Mouse (Mus musculus): ENCODE results near the gene Mapk14.
"Not testable (repeated sequence)": the region's sequence is repeated elsewhere in the genome, so short reads cannot be mapped to it uniquely, and the experiment has no call there.

Mapk14 gene

GRCm38 (mm10) chr17:28710291-28710688, 19.2 kb downstream of the Mapk14 start:
- CTCF ChIA-PET, result interaction anchor here in 3 of 4 experiments (0.6 to 1.5 kb wide), 6 partner anchors 11 to 856 kb away, joined by 3 to 6 read pairs (median 3); partner anchors contain the start of gene Mapk14 (in 1 of the 3)
- POLR2A ChIA-PET, result interaction anchor here in 3 of 4 experiments (0.9 to 12.8 kb wide), 14 partner anchors 8 to 100 kb away, joined by 3 to 131 read pairs (median 3); partner anchors contain the start of genes Mapk14 (in 3 of the 3) and AC170998.1 (in 1 of the 3)

GRCm38 (mm10) chr17:28711237-28711636, 20.1 kb downstream of the Mapk14 start:
- POLR2A ChIA-PET, result interaction anchor here in 3 of 4 experiments (0.7 to 12.8 kb wide), 21 partner anchors 9 to 135 kb away, joined by 3 to 131 read pairs (median 3); partner anchors contain the start of genes Mapk14 (in 3 of the 3) and AC170998.1 (in 1 of the 3)
- CTCF ChIA-PET, result interaction anchor here (0.6 to 1.5 kb wide), 8 partner anchors 10 to 215 kb away, joined by 3 to 11 read pairs (median 3); partner anchors contain the start of gene Mapk14 (in 1 of the 4)

- POLR2A ChIA-PET, result interaction anchor here in 2 of 4 experiments (0.6 to 12.8 kb wide), 9 partner anchors 10 to 320 kb away, joined by 3 to 131 read pairs (median 6); partner anchors contain the start of gene Mapk14 (in 1 of the 2)
- CTCF ChIA-PET, result interaction anchor here in 3 of 4 experiments (0.6 to 1.2 kb wide), 9 partner anchors 9 to 788 kb away, joined by 3 to 11 read pairs (median 4); no protein-coding TSS in a partner anchor
Measured at GRCm38 (mm10) chr17:28712305-28712704, 21.2 kb downstream of the Mapk14 start.

- ChIA-PET POLR2A (interaction anchor here in 2 of 4 experiments (1.1 to 12.8 kb wide), 3 partner anchors 11 to 18 kb away, joined by 3 to 131 read pairs (median 3); partner anchors contain the start of genes AC170998.1 (in 1 of the 2) and Mapk14 (in 1 of the 2)), CTCF (interaction anchor here in 1 of 4 experiments (0.7 kb wide), 1 partner anchor 214 kb away, joined by 3 read pairs; no protein-coding TSS in a partner anchor)
Measured at GRCm38 (mm10) chr17:28714006-28714405, 22.9 kb downstream of the Mapk14 start.

- CTCF ChIA-PET, result interaction anchor here in 2 of 4 experiments (0.6 kb wide), 2 partner anchors 8 to 305 kb away, joined by 3 to 4 read pairs; no protein-coding TSS in a partner anchor
- POLR2A ChIA-PET, result interaction anchor here in 1 of 4 experiments (0.5 to 2.0 kb wide), 8 partner anchors 11 to 458 kb away, joined by 3 to 8 read pairs (median 3); partner anchors contain the start of genes AC170998.1 and Srpk1
Measured at GRCm38 (mm10) chr17:28715832-28716548, 24.9 kb downstream of the Mapk14 start.

- ChIA-PET POLR2A (interaction anchor here in 2 of 4 experiments (0.6 to 2.0 kb wide), 4 partner anchors 9 to 567 kb away, joined by 3 to 8 read pairs (median 4); partner anchors contain the start of gene AC170998.1 (in 1 of the 2)), CTCF (no interaction called here)
Measured at GRCm38 (mm10) chr17:28717535-28717934, 26.4 kb downstream of the Mapk14 start.

GRCm38 (mm10) chr17:28725783-28726182, 34.7 kb downstream of the Mapk14 start, which contains the start of gene AC170998.1:
AC170998.1 (plus strand) TSS chr17:28726083.
- CTCF ChIA-PET, result interaction anchor here in 1 of 4 experiments (0.6 kb wide), 1 partner anchor 303 kb away, joined by 3 read pairs; no protein-coding TSS in a partner anchor
- POLR2A ChIA-PET, result interaction anchor here in 2 of 4 experiments (1.1 to 2.3 kb wide), 4 partner anchors 9 to 33 kb away, joined by 3 to 8 read pairs (median 3); no protein-coding TSS in a partner anchor

GRCm38 (mm10) chr17:28727511-28727910, 36.4 kb downstream of the Mapk14 start:
- POLR2A ChIA-PET, result interaction anchor here in 3 of 4 experiments (0.6 to 2.3 kb wide), 6 partner anchors 11 to 715 kb away, joined by 3 to 8 read pairs (median 4); partner anchors contain the start of gene Srsf3 (in 1 of the 3)
- CTCF ChIA-PET, result not testable (repeated sequence)

GRCm38 (mm10) chr17:28735317-28736105, 44.4 kb downstream of the Mapk14 start:
- ChIA-PET POLR2A (interaction anchor here in 2 of 4 experiments (1.1 to 1.7 kb wide), 6 partner anchors 12 to 44 kb away, joined by 3 to 6 read pairs (median 4); partner anchors contain the start of gene Mapk14 (in 1 of the 2)), CTCF (interaction anchor here in 2 of 4 experiments (0.7 to 1.5 kb wide), 2 partner anchors 9 to 200 kb away, joined by 3 read pairs; no protein-coding TSS in a partner anchor)

GRCm38 (mm10) chr17:28736486-28736885, 45.4 kb downstream of the Mapk14 start:
- ChIA-PET POLR2A (interaction anchor here in 3 of 4 experiments (1.0 to 1.2 kb wide), 3 partner anchors 11 to 159 kb away, joined by 3 to 4 read pairs (median 3); no protein-coding TSS in a partner anchor), CTCF (no interaction called here)

- ChIA-PET CTCF (no interaction called here), POLR2A (interaction anchor here in 2 of 4 experiments (0.7 to 2.1 kb wide), 7 partner anchors 9 to 86 kb away, joined by 3 to 7 read pairs (median 3); no protein-coding TSS in a partner anchor)
Measured at GRCm38 (mm10) chr17:28737973-28738372, 46.8 kb downstream of the Mapk14 start.

GRCm38 (mm10) chr17:28739244-28739643, 48.1 kb downstream of the Mapk14 start:
- POLR2A ChIA-PET, result interaction anchor here in 2 of 4 experiments (0.5 to 2.1 kb wide), 6 partner anchors 8 to 1716 kb away, joined by 3 to 15 read pairs (median 4); no protein-coding TSS in a partner anchor
- CTCF ChIA-PET, result interaction anchor here in 1 of 4 experiments (1.1 kb wide), 1 partner anchor 249 kb away, joined by 4 read pairs; no protein-coding TSS in a partner anchor

GRCm38 (mm10) chr17:28743145-28743866, 52.2 kb downstream of the Mapk14 start:
- POLR2A ChIA-PET, result interaction anchor here in 1 of 4 experiments (0.6 to 1.6 kb wide), 5 partner anchors 9 to 151 kb away, joined by 3 to 5 read pairs (median 3); no protein-coding TSS in a partner anchor
- CTCF ChIA-PET, result interaction anchor here in 3 of 4 experiments (0.5 to 1.5 kb wide), 5 partner anchors 134 to 695 kb away, joined by 3 to 6 read pairs (median 3); no protein-coding TSS in a partner anchor

GRCm38 (mm10) chr17:28743916-28744315, 52.8 kb downstream of the Mapk14 start:
- ChIA-PET POLR2A (interaction anchor here in 1 of 4 experiments (0.9 to 1.6 kb wide), 4 partner anchors 10 to 151 kb away, joined by 3 to 5 read pairs (median 4); no protein-coding TSS in a partner anchor), CTCF (interaction anchor here (0.5 to 1.5 kb wide), 9 partner anchors 10 to 151 kb away, joined by 3 to 8 read pairs (median 3); no protein-coding TSS in a partner anchor)

GRCm38 (mm10) chr17:28745773-28746172, 54.6 kb downstream of the Mapk14 start:
- ChIA-PET CTCF (interaction anchor here in 1 of 4 experiments (1.2 kb wide), 1 partner anchor 11 kb away, joined by 3 read pairs; no protein-coding TSS in a partner anchor), POLR2A (interaction anchor here in 1 of 4 experiments (1.2 kb wide), 1 partner anchor 11 kb away, joined by 3 read pairs; no protein-coding TSS in a partner anchor)

- ChIA-PET POLR2A (interaction anchor here in 2 of 4 experiments (1.3 to 1.7 kb wide), 5 partner anchors 10 to 146 kb away, joined by 3 to 7 read pairs (median 4); partner anchors contain the start of gene Mapk14 (in 1 of the 2)), CTCF (no interaction called here)
Measured at GRCm38 (mm10) chr17:28748001-28748400, 56.9 kb downstream of the Mapk14 start.

Data from embryonic stem cell, embryonic (primary cell).